Mouse (Mus musculus) liver, adult (tissue): ENCODE measurements around the gene Miga1.

Source experiments
- GATA4 ChIP-seq: IDR thresholded peaks from 2 replicates; pipeline ENCODE4 v1.6.1; 2014; ENCODE audit warnings: mild to moderate bottlenecking, low read length; ENCODE audit not compliant: insufficient replicate concordance

Miga1 gene

DNA sequence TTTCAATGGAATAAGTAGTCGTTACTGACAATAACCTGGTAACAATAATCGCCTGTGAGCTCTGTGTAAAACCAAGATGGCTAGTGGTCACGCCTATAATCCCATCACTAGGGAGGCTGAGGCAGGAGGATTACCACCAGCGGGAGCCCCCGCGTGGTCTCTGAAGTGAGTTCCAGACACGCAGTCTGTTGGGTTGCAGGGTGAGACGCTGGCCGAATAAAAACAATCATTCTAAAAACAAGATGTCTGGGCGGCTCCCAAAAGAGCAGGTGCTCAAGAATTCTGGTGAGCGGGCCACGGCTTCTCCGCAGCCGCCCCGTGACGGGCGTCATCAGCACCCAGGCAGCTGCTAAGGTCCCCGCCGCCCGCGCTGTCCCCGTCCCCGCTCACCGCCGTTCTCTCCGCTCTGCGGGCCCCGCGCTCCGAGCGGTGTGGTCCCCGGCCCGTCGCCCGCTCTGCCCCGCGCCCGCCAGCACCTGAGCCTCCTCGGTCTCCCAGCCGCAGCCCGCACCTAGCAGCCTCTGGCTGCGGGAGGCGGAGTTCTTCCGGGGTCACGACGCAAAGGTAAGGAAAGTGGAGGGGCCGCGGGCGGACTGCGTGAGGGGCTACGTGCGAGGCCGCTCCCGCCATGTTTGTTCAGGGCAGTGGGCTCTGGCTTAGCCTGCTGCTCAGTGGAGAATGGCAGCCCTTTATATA, at the start of gene Miga1:
Miga1 (minus strand) TSS at position 546 of the 696 bp plus-strand sequence.
- no peak for TF ChIP-seq GATA4

DNA sequence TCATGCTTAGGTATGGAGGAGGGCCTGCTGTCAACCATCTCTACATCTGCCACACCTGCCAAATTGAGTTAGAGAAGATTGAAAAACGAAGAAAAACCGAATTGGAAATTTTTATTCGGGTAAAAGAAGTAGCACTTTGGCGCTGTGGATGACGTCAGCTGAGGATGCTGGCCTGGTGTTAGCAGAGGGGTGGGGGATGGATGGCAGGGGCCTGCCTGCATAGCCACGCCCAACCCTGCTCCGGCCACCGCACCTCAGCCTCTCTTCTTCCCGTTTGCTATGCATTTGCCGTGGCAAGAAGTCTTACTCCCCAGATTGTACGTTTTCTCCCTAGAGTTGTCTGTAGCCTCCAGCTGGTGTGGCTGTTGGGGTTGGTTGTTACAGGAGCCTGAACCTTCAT, 43.9 kb upstream of the Miga1 start:
- no peak for TF ChIP-seq GATA4

DNA sequence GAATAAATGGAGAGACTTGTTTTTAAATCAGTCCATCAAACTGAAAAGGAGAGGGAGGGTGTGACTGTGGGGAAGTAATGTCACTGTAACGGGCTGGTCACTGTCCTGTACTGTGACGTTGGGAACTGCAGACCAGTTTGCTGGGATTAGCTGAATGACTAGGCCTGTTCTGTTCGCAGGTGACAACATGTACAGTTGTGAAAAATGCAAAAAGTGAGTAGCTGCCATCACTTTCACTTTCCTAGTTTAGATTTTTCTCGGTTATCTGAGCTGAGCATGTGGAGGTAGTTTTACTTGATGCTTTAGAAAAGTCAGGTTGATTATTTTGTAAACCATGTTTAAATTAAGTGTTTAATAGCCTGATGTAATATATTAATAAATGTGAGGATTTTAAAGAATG, 35.9 kb upstream of the Miga1 start:
- no peak for TF ChIP-seq GATA4

GRCm38 (mm10) chr3:152364181-152364580, 24.0 kb upstream of the Miga1 start:
- no peak for TF ChIP-seq GATA4

DNA sequence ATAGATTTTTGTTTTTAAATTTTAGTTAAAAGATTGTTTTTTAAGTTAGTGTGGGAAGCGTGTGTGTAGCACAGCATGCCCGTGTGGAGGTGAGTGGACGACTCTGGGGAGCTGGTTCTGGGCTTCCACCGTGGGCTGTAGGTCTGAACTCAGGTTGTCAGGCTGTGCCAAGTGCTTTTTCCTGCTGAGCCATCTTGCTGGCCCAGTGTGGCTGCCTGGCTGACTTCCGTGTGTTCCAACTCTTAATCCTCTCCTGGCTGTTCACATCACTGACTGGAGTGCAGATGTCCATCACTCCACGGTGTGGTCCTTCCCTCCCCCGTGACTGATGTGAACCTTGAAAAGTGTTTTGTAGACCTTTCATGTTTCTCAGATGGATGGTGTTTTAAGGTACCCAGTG, 18.9 kb upstream of the Miga1 start:
- no peak for TF ChIP-seq GATA4

DNA sequence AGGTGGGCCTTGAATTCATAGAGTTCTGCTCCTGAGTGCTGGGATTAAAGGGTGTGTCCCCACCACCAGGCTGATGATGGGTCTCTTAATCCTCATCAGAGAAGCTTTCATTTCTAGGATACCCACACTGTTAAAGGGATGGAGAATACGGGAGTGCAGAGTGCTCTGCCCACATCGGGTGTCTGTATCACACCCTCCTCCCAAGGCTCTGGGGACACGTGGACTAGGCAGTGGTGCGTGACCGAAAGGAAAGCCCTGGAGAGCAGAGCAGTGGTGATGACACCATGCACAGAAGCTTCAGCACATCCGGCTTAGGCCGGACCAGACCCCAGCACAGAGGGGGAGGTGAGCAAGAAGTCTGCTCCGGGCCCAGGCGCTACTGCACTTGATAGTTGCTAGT, 16.5 kb upstream of the Miga1 start:
- TF ChIP-seq GATA4: no peak

DNA sequence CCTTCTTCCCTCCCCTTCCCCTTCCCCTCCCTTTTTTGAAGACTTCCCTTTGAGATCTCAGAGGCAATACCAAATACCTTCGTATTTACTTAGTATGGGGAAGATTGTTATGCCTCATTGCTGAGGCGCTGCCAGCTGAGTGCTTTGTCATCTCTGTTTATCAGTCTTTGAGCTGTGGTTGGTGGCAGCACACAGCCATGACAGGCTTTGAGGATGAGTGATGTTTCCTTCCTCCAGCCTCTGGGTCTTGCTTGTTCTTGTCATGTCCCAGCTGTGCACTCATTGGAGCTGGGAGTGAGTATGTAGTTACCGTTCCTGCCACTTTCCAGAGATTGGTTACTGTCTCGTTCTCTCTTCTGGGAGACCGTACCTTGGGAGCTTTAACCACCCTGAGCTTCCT, 15.2 kb upstream of the Miga1 start:
- no peak for TF ChIP-seq GATA4

DNA sequence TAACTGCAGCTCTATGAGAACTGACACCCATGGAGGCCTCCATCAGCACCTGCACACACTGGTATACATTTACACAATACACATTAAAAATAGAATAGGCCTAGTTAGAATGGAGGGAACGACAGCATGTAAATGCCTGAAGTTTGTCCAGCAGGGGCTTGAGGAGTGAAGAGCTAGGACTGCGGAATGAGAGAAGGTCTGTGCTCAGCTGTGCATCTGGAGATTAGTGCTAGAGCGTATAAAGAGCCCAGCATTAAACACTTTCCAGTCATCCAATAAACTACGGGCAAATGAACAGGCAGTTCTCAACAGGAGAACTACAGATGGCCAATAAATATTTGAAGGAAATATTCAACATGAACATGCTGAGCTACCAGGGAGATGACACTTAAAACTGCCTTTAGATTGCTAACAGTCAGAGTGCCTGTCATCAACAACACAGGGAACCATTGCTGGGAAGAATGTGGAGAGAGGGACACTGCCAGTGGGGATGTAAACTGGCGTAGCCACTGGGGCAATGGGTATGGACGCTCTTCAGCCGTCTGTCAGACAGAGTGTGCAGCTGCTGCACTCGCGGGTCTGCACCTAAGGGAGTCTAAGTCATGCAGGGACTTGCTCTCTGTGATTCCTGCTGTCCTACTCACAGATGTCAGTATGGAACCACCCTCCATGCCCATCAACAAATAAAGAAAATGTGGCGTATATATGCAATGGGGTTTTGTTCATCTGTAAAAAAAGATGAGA, 13.4 kb upstream of the Miga1 start:
- no peak for TF ChIP-seq GATA4

- no peak for TF ChIP-seq GATA4
These were observed 12.1 kb upstream of the Miga1 start for GRCm38 (mm10) chr3:152352289-152352688.

- TF ChIP-seq GATA4: no peak
These were observed 10.8 kb upstream of the Miga1 start for GRCm38 (mm10) chr3:152350966-152351365.

- TF ChIP-seq GATA4: no peak
These were observed 10.2 kb upstream of the Miga1 start for GRCm38 (mm10) chr3:152350431-152350830.

DNA sequence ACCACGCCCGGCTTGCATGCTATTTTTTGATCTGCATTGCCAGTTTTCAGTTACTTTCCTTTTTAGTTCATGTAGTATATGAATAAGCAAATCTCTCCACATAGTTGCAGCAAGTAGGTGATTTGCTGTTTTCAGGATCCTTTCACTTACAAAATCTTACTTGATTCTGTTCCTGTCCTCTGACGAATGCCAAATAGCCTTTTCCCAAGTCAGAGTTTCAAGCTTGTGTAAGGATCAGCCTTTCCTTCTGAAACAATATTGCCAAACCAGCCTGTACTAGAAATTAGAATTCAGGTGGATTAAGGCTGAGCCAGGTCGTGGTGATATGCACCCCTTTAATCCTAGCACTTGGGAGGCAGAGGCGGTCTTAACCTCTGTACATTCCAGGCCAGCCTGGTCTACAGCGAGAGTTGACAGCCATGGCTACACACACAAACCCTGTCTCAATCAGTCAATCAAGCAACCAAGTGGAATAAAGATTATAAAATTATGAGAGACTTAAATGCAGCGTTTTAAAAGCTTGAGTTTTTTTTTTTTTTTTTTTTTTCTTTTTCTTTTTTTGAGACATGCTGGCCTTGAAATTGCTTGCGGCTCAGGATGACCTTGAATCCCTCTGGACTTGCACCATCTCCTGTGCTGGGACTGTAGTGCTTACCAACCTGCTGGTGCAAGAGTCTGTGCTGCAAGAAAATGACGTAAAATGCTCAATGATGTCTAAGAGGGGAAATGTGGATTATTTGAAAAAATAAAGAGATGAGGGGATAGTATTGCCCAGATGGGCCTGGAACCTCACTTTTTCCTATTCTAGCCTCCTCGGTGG, 8.0 kb upstream of the Miga1 start:
- no peak for TF ChIP-seq GATA4

DNA sequence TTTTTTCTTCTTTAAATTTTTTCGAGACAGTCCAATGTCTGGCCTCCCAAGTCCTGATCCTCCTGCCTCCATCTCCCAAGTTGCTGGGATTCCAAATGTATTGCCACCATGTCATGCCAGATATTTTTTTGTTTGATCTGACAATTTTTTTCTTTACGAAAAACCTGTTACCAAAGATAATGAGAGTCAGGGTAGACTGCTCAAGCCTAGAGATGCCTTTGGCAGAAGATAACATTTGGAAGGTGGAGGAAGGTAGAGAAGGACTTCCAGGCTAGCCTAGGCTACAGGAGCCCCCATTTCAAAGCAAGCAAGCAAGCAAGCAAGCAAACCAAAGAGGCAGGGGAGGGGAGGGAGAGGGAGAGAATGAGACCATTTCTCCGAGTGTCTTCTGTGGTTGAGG, 7.0 kb upstream of the Miga1 start:
- no peak for TF ChIP-seq GATA4

DNA sequence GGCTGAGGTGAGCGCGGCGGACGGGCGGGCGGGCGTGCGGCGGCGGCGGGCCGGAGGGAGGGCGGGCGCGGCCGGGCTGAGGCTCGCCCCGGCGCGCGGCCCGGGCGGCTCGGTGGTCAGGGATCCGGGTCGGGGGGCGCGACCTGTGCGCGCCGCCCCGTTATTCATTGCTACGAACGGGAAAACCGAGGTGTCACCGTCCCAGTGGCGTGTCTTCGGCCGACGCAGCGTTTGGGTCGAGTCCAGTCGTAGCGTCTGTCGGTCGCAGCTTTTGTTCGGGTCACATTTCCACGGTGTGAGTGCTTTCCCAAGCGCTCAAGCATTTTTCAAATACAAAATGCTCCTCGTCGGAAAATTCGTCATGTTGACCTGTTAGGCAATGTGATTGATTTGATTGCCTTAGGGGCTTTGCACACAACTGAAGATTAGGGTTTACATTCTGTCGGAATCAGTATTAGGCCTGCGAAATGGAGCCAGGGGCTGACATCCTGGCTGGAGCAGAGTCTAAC, 6.5 kb upstream of the Miga1 start:
- TF ChIP-seq GATA4: no peak

DNA sequence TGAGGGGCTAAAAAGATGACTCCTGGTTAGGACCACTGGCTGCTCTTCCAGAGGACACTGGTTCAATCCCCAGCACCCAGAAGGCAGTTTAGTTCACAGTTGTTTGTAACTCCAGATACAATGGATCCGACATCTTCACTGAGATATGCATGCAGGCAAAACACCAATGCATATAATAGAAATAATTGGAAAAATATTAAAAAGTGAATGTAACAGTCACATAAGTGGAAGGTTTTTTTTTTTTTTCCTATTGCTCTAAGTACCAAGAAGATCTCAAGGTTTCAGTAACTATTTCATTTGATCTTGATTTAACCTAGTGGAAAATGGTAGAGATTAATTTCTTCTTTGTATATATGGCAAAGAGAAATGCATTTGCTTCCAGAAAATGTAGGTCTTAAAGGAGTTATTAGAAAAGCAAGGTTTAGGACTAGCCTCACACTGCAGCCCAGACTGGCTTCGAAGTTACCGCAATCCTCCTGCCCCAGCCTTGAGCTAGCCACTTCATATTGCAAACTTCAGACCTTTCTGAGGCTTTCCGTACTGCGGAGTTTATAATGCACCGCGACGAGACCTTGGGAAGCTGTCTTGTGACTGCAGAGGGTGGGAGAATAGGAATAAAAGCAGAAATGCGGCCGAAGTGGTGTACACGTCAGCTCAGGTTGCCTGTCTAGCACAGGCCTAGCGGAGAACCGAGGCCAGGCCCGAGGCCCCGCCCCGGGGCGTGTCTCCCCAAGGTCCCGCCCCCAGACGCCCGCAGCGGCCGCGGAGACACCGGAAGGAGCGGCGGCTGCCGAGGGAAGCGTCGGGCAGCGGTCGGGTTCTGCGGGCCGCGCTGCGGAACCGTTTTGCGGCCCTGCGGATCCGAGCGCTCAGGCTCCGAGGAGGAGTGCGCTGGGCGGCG, 5.8 kb upstream of the Miga1 start, which contains the start of gene Usp33:
Usp33 (plus strand) TSS at position 747 of the 901 bp plus-strand sequence.
- no peak for TF ChIP-seq GATA4
